Mouse (Mus musculus): ENCODE data around the gene Mblac1. TPM values are rescaled to one million over a fixed set of nuclear protein-coding genes. Genes with fewer than 3 reads are reported as not detected.
"Not testable (repeated sequence)": the region's sequence is repeated elsewhere in the genome, so short reads cannot be mapped to it uniquely, and the experiment has no call there.

The Mblac1 gene
- polyA plus RNA-seq, 1 experiment, result 7.4 TPM

DNA sequence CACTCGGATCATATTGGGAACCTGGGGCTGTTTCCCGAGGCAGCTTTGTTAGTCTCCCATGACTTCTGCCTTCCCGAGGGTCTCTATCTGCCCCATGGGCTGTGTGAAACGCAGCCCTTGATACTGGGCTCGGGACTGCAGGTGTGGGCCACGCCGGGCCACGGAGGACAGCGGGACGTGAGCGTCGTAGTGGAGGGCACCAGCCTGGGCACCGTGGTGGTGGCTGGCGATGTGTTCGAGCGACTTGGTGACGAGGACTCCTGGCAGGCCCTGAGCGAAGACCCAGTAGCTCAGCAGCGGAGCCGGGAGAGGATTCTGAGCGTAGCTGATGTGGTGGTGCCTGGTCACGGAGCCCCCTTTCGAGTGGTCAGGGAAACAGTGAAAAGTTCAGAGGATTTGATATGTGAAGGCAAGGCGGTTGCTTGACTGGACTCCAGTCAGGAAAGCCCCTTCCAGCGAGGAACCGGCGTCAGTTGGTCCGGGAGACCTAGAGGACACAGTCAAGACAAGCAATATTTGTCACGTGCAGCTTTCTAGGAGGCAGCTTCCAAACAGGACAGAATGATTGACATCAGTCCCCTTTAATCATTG, 736 bp downstream of the Mblac1 start:
- H3K27me3 ChIP-seq (ENCODE audit: control insufficient read depth, insufficient read depth, low read length), result no peaks in the 10 kb centered on the region
- peak overlapping the region; percentile 99 for H3K27ac ChIP-seq (ENCODE audit: insufficient read depth, low read length)
- peak overlapping the region; percentile 98 for H3K4me3 ChIP-seq (replicated peaks; ENCODE audit: insufficient read depth, low read depth, low read length)
- no peaks in the 10 kb centered on the region for H3K4me1 ChIP-seq (ENCODE audit: control insufficient read depth, insufficient read depth, low read length)
- DNase-seq, result peak in 1 of 2 experiments; percentile 49
- TF ChIP-seq POLR2A (IDR thresholded peaks at IDR 0.05; ENCODE audit: borderline replicate concordance, insufficient read depth, low read length) (no peak), CTCF (IDR thresholded peaks at IDR 0.05; ENCODE audit: borderline replicate concordance, insufficient read depth, low read depth, low read length) (no peak)
- WGBS, result 1% methylated on average over 29 of the region's 29 CpGs

- no peak for DNase-seq
- TF ChIP-seq CTCF (IDR thresholded peaks at IDR 0.05; ENCODE audit: borderline replicate concordance, insufficient read depth, low read depth, low read length) (no peak), POLR2A (IDR thresholded peaks at IDR 0.05; ENCODE audit: borderline replicate concordance, insufficient read depth, low read length) (no peak)
- no peaks in the 10 kb centered on the region for H3K4me1 ChIP-seq (ENCODE audit: control insufficient read depth, insufficient read depth, low read length)
- WGBS, result 34% methylated on average over 7 of the region's 7 CpGs
- H3K27ac ChIP-seq (ENCODE audit: insufficient read depth, low read length), result no peak overlapping the region
- H3K4me3 ChIP-seq (replicated peaks; ENCODE audit: insufficient read depth, low read depth, low read length), result peak overlapping the region; percentile 98
- H3K27me3 ChIP-seq (ENCODE audit: control insufficient read depth, insufficient read depth, low read length), result no peaks in the 10 kb centered on the region
Observed at GRCm38 (mm10) chr5:138195463-138195862, 1.3 kb downstream of the Mblac1 start.

- Histone ChIP-seq H3K4me3 (replicated peaks; ENCODE audit: insufficient read depth, low read depth, low read length) (no peak overlapping the region), H3K27ac (ENCODE audit: insufficient read depth, low read length) (no peak overlapping the region), H3K4me1 (ENCODE audit: control insufficient read depth, insufficient read depth, low read length) (peaks cover 6% of the 10 kb centered on the region), H3K27me3 (ENCODE audit: control insufficient read depth, insufficient read depth, low read length) (no peaks in the 10 kb centered on the region)
- WGBS, result 3% methylated on average over 1 of the region's 1 CpGs
- DNase-seq, result no peak
- TF ChIP-seq CTCF (IDR thresholded peaks at IDR 0.05; ENCODE audit: borderline replicate concordance, insufficient read depth, low read depth, low read length) (peak; percentile 45; the same call in 1 of the 2 replicates), POLR2A (IDR thresholded peaks at IDR 0.05; ENCODE audit: borderline replicate concordance, insufficient read depth, low read length) (no peak)
Observed at GRCm38 (mm10) chr5:138199576-138199975, 5.5 kb downstream of the Mblac1 start.

GRCm38 (mm10) chr5:138202086-138202485, 8.0 kb downstream of the Mblac1 start:
- Histone ChIP-seq H3K27ac (ENCODE audit: insufficient read depth, low read length) (no peak overlapping the region), H3K27me3 (ENCODE audit: control insufficient read depth, insufficient read depth, low read length) (no peaks in the 10 kb centered on the region), H3K4me3 (replicated peaks; ENCODE audit: insufficient read depth, low read depth, low read length) (no peak overlapping the region), H3K4me1 (ENCODE audit: control insufficient read depth, insufficient read depth, low read length) (peaks cover 6% of the 10 kb centered on the region)
- TF ChIP-seq CTCF (IDR thresholded peaks at IDR 0.05; ENCODE audit: borderline replicate concordance, insufficient read depth, low read depth, low read length) (no peak), POLR2A (IDR thresholded peaks at IDR 0.05; ENCODE audit: borderline replicate concordance, insufficient read depth, low read length) (no peak)
- peak in 1 of 2 experiments; percentile 33 for DNase-seq
- WGBS, result 22% methylated on average over 3 of the region's 3 CpGs

DNA sequence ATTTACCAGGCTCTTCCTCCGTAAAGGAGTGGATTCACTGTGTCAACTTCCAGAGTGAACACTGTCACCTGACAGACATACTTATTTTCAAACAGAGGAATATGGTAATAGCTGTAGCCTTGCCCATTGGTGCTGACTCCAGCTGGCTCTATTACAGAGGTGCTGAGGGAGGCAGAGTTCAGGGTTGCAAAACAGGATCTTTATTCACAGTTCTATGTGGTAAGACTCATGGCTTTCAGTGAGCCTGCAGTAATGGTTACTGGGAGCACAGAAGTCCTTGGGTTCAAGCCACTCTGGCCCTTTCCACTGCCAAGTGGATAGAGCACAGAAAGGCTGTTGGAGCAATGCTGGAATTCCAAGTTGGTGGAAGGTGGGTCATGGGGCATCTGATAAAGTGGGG, 13.1 kb downstream of the Mblac1 start:
- H3K27ac ChIP-seq (ENCODE audit: insufficient read depth, low read length), result no peak overlapping the region
- no peak for DNase-seq
- no peaks in the 10 kb centered on the region for H3K4me1 ChIP-seq (ENCODE audit: control insufficient read depth, insufficient read depth, low read length)
- WGBS, result 87% methylated on average over 1 of the region's 1 CpGs
- no peaks in the 10 kb centered on the region for H3K27me3 ChIP-seq (ENCODE audit: control insufficient read depth, insufficient read depth, low read length)
- TF ChIP-seq CTCF (IDR thresholded peaks at IDR 0.05; ENCODE audit: borderline replicate concordance, insufficient read depth, low read depth, low read length) (no peak), POLR2A (IDR thresholded peaks at IDR 0.05; ENCODE audit: borderline replicate concordance, insufficient read depth, low read length) (no peak)
- no peak overlapping the region for H3K4me3 ChIP-seq (replicated peaks; ENCODE audit: insufficient read depth, low read depth, low read length)

- no peak for DNase-seq
- H3K4me3 ChIP-seq (replicated peaks; ENCODE audit: insufficient read depth, low read depth, low read length), result no peak overlapping the region
- H3K27ac ChIP-seq (ENCODE audit: insufficient read depth, low read length), result no peak overlapping the region
- TF ChIP-seq CTCF (IDR thresholded peaks at IDR 0.05; ENCODE audit: borderline replicate concordance, insufficient read depth, low read depth, low read length), result no peak
- TF ChIP-seq POLR2A (IDR thresholded peaks at IDR 0.05; ENCODE audit: borderline replicate concordance, insufficient read depth, low read length), result no peak
- no peaks in the 10 kb centered on the region for H3K27me3 ChIP-seq (ENCODE audit: control insufficient read depth, insufficient read depth, low read length)
- H3K4me1 ChIP-seq (ENCODE audit: control insufficient read depth, insufficient read depth, low read length), result no peaks in the 10 kb centered on the region
- WGBS, result 88% methylated on average over 4 of the region's 4 CpGs
Observed at GRCm38 (mm10) chr5:138207873-138208272, 13.8 kb downstream of the Mblac1 start.

DNA sequence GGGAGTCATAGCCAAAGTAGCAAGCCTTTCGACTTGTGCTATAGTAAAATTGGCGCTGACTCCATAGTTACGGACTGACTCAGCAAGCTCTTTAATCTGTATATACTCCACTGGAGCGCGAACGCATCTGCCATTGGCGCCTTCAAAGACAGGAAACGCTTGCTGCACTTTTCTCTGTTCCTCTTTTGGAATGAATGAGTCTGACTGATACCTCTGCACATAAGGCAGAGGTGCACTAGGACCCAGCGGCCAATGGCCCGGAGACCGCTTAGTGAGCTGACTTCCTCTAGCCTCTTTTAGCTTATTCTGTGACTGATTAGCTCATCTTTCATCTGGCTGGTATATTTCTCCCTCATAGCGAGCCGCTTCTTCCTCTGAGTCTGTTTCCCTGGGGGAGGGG, 22.5 kb downstream of the Mblac1 start:
- not testable (repeated sequence) for H3K27me3 ChIP-seq (ENCODE audit: control insufficient read depth, insufficient read depth, low read length); H3K4me3 ChIP-seq (replicated peaks; ENCODE audit: insufficient read depth, low read depth, low read length); H3K27ac ChIP-seq (ENCODE audit: insufficient read depth, low read length); H3K4me1 ChIP-seq (ENCODE audit: control insufficient read depth, insufficient read depth, low read length); DNase-seq
- 90% methylated on average over 13 of the region's 13 CpGs for WGBS

DNA sequence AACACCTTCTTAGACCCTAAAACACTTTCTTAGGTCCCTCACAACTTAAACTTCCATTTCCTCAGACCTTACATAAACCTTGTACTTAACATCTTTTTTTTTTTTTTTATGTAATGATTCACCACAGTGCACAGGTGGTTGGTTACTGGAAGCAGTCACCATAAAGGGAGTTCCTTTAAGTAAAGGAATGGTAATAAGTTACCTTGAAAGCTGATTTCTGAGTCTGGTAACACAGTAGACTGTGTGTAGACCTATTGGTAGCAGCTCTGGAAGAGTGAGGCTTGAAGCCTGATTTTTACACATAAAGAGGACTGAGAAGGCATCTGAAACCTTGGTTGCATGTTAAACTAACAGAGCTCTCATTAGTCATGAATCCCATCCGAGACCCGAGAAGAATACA, 25.8 kb downstream of the Mblac1 start:
- Histone ChIP-seq H3K27me3 (ENCODE audit: control insufficient read depth, insufficient read depth, low read length) (no peaks in the 10 kb centered on the region; the same call in 1 of the 2 replicates), H3K27ac (ENCODE audit: insufficient read depth, low read length) (no peak overlapping the region), H3K4me1 (ENCODE audit: control insufficient read depth, insufficient read depth, low read length) (no peaks in the 10 kb centered on the region), H3K4me3 (replicated peaks; ENCODE audit: insufficient read depth, low read depth, low read length) (no peak overlapping the region)
- TF ChIP-seq CTCF (IDR thresholded peaks at IDR 0.05; ENCODE audit: borderline replicate concordance, insufficient read depth, low read depth, low read length), result no peak
- TF ChIP-seq POLR2A (IDR thresholded peaks at IDR 0.05; ENCODE audit: borderline replicate concordance, insufficient read depth, low read length), result no peak
- DNase-seq, result no peak
- 73% methylated on average over 2 of the region's 2 CpGs for WGBS

All from cerebellum, adult 2 months (tissue).